Mouse (Mus musculus): ENCODE measurements around the gene Cwc27.

GRCm38 (mm10) chr13:104606786-104607580 is 210.0 kb downstream of the Cwc27 start:
- no peak for TF ChIP-seq CTCF (IDR thresholded peaks at IDR 0.05; ENCODE audit: control insufficient read depth, insufficient read depth, insufficient replicate concordance, low read depth, low read length)
- TF ChIP-seq POLR2A (IDR thresholded peaks at IDR 0.05; ENCODE audit: control insufficient read depth, low read depth, low read length): no peak
